Mouse (Mus musculus) C2C12 (cell line): ENCODE measurements around the gene Arl15.

ENCODE experiments used
- CTCF ChIP-seq: IDR thresholded peaks from one replicate; pipeline ENCODE4 v1.5.1; 2011; ENCODE audit not compliant: control insufficient read depth, insufficient read depth, insufficient read length
- FOSL1 ChIP-seq: IDR thresholded peaks from one replicate; pipeline ENCODE4 v1.8.0; 2011; ENCODE audit warnings: mild to moderate bottlenecking, low read length; ENCODE audit not compliant: poor library complexity, insufficient read depth, severe bottlenecking
- MAX ChIP-seq: IDR thresholded peaks from one replicate; pipeline ENCODE4 v1.6.1; 2011; ENCODE audit warnings: mild to moderate bottlenecking, control low read depth
- USF1 ChIP-seq: IDR thresholded peaks from one replicate; pipeline ENCODE4 v1.6.1; 2011; ENCODE audit warnings: low read depth, mild to moderate bottlenecking, control low read depth, moderate library complexity

DNA sequence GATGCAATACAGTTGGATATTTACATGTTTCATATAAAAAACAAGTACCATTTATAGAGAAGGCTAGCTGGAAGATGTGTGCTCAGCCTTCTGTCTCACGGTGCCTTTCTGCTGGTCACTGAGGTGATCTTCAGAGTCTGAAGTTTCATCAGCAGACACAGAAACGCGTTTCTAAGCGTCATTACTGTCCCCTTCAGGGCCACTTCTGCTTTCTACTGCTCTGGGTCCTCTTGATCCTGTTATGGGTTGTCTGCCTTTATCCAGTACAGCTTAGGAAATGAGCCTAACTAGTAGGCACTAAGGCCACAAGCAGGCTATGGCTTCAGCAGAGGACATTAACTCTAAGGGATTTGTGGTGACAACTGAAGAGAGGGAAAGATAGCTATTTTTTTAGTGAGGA, 5.9 kb downstream of the Arl15 start:
- TF ChIP-seq FOSL1 = no peak
- TF ChIP-seq CTCF = no peak
- no peak for TF ChIP-seq USF1
- TF ChIP-seq MAX = no peak
